Mouse (Mus musculus) macrophage (primary cell): ENCODE data around the gene Scrn1. TPM values are rescaled to one million over a fixed set of nuclear protein-coding genes. Genes with fewer than 3 reads are reported as not detected.

Experiments
- H3K27ac ChIP-seq: fragments of 350-480 bp; formaldehyde crosslinking; 2 replicates; pipeline ENCODE4 v1.9.0; 2021
- H3K36me3 ChIP-seq: fragments of 350-480 bp; formaldehyde crosslinking; 2 replicates; pipeline ENCODE4 v1.9.0; 2021; ENCODE audit errors: inconsistent target
- H3K4me3 ChIP-seq: fragments of 350-480 bp; formaldehyde crosslinking; 2 replicates; pipeline ENCODE4 v1.9.0; 2021; ENCODE audit errors: inconsistent target
- H3K79me2 ChIP-seq: fragments of 350-480 bp; formaldehyde crosslinking; 2 replicates; pipeline ENCODE4 v1.9.0; 2021; ENCODE audit errors: inconsistent target
- WGBS: methylation state at CpG from one replicate; pipeline ENCODE4 v1.1.7; 2026; ENCODE audit warnings: inconsistent platforms; ENCODE audit not compliant: missing documents; 5-methylcytosine and 5-hydroxymethylcytosine counted together
- polyA plus RNA-seq: library from polyadenylated mRNA; stranded (reverse); fragments of 250-400 nt; gene quantifications from 3 replicates; pipeline ENCODE4 v1.2.4, GENCODE M21; 2018; ENCODE audit warnings: inconsistent platforms

Scrn1 gene
- polyA plus RNA-seq, 1 experiment from 2014 or later = not detected

DNA sequence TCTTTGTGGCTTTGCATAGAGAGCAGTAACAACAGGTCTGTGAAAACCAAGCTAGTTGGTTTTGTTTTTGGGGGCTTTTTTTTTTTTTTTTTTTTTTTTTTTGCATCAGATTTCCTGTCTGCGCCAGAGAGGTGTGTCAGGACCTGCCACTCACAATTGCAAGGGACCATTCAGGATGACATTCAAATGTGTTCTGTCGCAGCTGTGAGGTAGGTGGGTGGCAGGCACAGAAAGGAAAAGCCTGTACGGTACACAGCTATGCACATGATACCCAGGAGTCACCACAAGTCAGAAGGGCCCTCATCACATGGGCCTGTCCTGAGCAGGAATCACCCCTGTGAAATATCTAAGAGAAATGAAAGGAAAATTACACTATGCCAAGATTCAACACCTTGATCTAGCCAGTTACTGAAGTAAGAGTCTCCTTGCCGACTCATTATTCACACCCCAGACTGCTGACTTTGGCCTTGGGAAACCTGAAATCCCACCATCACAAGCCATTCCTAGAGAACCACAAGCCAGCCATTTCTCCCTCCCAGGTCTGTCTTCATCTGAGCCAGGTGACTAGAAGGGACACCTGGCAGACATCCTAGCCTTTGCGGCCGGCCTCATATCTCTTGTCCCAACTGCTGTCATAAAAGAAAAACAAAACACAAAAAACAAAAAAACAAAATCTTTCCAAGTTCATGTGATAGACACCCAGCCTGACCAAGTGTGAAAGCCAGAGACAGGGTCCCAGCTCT lies 105.9 kb downstream of the Scrn1 start:
- 78% methylated on average over 6 of the region's 6 CpGs for WGBS
- Histone ChIP-seq H3K4me3 (no peak overlapping the region), H3K27ac (no peak overlapping the region), H3K36me3 (no peaks in the 10 kb centered on the region), H3K79me2 (no peaks in the 10 kb centered on the region)

DNA sequence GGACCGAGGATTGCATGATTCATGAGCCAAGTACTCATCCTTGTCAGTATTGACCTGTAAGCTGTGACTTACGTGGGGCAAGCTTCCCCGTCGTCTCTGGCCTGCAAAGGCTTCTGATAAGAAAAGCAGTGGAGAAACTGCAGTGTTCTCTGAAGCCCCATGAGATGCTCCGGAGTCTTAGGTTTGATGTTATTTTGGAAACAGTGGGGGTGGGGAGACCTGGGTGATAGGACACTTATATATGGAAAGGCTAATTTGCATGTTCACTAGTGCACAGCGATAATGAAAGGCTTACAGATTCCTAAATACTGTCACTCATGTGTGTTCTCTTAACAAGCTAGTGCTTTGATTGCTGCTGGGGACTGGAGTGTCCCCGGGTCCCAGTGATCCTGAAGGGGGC lies 106.6 kb downstream of the Scrn1 start:
- no peak overlapping the region for H3K4me3 ChIP-seq
- no peak overlapping the region for H3K27ac ChIP-seq
- 88% methylated on average over 7 of the region's 7 CpGs for WGBS
- no peaks in the 10 kb centered on the region for H3K79me2 ChIP-seq
- no peaks in the 10 kb centered on the region for H3K36me3 ChIP-seq

Other genes starting within 250 kb of the Scrn1 start
- gene Prr15, start 240.7 kb downstream of the Scrn1 start, polyA plus RNA-seq = 0.29 to 0.41 TPM (median 0.38 TPM) in 3 replicates
- gene Wipf3, start 136.9 kb downstream of the Scrn1 start, polyA plus RNA-seq = not detected in 3 replicates
- gene Plekha8, start 28.6 kb upstream of the Scrn1 start, polyA plus RNA-seq = 7.8 to 19.4 TPM (median 10.7 TPM) in 3 replicates
- gene Fkbp14, start 30.8 kb upstream of the Scrn1 start, polyA plus RNA-seq = 0.94 to 2.2 TPM (median 1.1 TPM) in 3 replicates
- 0.75 to 3.4 TPM (median 1.9 TPM) in 3 replicates for gene Mturn, start 115.1 kb upstream of the Scrn1 start, polyA plus RNA-seq